Mouse (Mus musculus) T-cell, adult 66 days (primary cell): ENCODE results near the gene M6pr. TPM values are rescaled to one million over a fixed set of nuclear protein-coding genes. Genes with fewer than 3 reads are reported as not detected.

Source experiments
- total RNA-seq, 2 experiments: library from RNA; stranded (reverse); gene quantifications; 3 replicates in 1 of 2; 4 replicates in 1 of 2; pipeline ENCODE4 v1.2.4; 2023

M6pr gene
- total RNA-seq = 100 to 1,000 TPM; 125 to 132 TPM

GRCm38 (mm10) chr6:122308505-122309393 lies at the start of gene M6pr:
TSS of gene M6pr (plus strand) at chr6:122308720.

DNA sequence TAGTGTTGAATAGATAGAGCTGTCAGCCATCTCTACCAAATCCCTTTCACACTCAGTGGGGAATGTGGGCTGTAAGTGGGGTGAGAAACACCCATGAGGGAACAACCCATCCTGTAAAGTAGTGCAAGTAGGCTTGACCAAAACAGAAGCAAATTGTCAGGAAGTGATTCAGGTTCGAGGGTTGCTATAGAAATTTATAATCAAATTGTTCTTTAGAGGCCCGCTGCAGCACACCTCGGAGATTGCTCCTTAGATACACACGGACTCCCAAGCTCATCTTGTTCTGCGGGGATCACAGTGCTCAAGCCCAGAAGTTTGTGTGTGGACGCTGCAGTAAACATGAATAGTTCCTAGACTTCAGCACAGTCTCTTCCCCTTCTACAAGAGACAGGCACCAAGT lies 25.7 kb upstream of the M6pr start, which contains the start of gene Klrg1:
TSS of gene Klrg1 (minus strand) at position 101 of the 400 bp plus-strand sequence.

GRCm38 (mm10) chr6:122340349-122341000 lies 32.0 kb downstream of the M6pr start, which contains the start of gene Phc1:
TSS of gene Phc1 (minus strand) at chr6:122340561.

Other genes with a start within 250 kb of the M6pr start
- gene Klrg1, start 25.8 kb upstream of the M6pr start, total RNA-seq = 1 to 10 TPM; 1.4 to 2.5 TPM
- 10 to 100 TPM; 34.3 to 46.7 TPM for gene Phc1, start 31.8 kb downstream of the M6pr start, total RNA-seq
- gene Rimklb, start 190.0 kb downstream of the M6pr start, total RNA-seq = not detected
- not detected for gene Mfap5, start 197.1 kb downstream of the M6pr start, total RNA-seq
- gene Aicda, start 245.1 kb downstream of the M6pr start, total RNA-seq = not detected